Mouse (Mus musculus) intestine, postnatal 0 days (tissue): ENCODE data around the gene Abtb2. TPM values are rescaled to one million over a fixed set of nuclear protein-coding genes. Genes with fewer than 3 reads are reported as not detected.

Experiments
- ATAC-seq: fragments of 200-750 bp; cut with Nextera tagmentation; 2 replicates; pipeline ENCODE4 v1.8.0; 2017; ENCODE audit warnings: mild to moderate bottlenecking, moderate TSS enrichment, moderate library complexity
- H3K27ac ChIP-seq: fragments of 300-500 bp; sonication (generic); 2 replicates; pipeline ENCODE4 v1.5.1; 2014; ENCODE audit warnings: mild to moderate bottlenecking, low read depth, low read length, moderate library complexity
- H3K27me3 ChIP-seq: fragments of 300-500 bp; sonication (generic); replicated peaks from 2 replicates; pipeline ENCODE4 v1.6.1; 2014; ENCODE audit warnings: low read length, mixed read lengths; ENCODE audit not compliant: control insufficient read depth, insufficient read depth
- H3K36me3 ChIP-seq: fragments of 300-500 bp; sonication (generic); 2 replicates; pipeline ENCODE4 v1.6.1; 2014; ENCODE audit warnings: mild to moderate bottlenecking, moderate library complexity; ENCODE audit not compliant: control insufficient read depth, insufficient read depth
- H3K4me1 ChIP-seq: fragments of 300-500 bp; sonication (generic); replicated peaks from 2 replicates; pipeline ENCODE4 v1.6.1; 2014; ENCODE audit warnings: antibody characterized with exemption, low read length, mixed read lengths; ENCODE audit not compliant: control insufficient read depth, insufficient read depth
- H3K4me2 ChIP-seq: fragments of 300-500 bp; sonication (generic); replicated peaks from 2 replicates; pipeline ENCODE4 v1.6.1; 2014; ENCODE audit warnings: low read depth, mild to moderate bottlenecking, moderate library complexity
- H3K4me3 ChIP-seq: fragments of 300-500 bp; sonication (generic); 2 replicates; pipeline ENCODE4 v1.5.1; 2014; ENCODE audit warnings: low read depth, low read length
- H3K9ac ChIP-seq: fragments of 300-500 bp; sonication (generic); 2 replicates; pipeline ENCODE4 v1.6.1; 2014; ENCODE audit warnings: mild to moderate bottlenecking, low read depth, low read length
- H3K9me3 ChIP-seq: fragments of 300-500 bp; sonication (generic); 2 replicates; pipeline ENCODE4 v1.6.1; 2016; ENCODE audit warnings: mixed run types; ENCODE audit not compliant: control insufficient read depth
- CTCF ChIP-seq: sonication (generic); IDR thresholded peaks from 2 replicates; pipeline ENCODE4 v1.5.1; 2016; ENCODE audit warnings: low read depth, mild to moderate bottlenecking, control low read depth, antibody characterized with exemption, moderate library complexity
- WGBS: fragments of 180-500 bp; shearing (Covaris S2); extraction: QIAGEN DNeasy Blood & Tissue Kit; methylation state at CpG from one replicate; pipeline ENCODE4 v1.1.7; 2014; 5-methylcytosine and 5-hydroxymethylcytosine counted together
- polyA plus RNA-seq: library from polyadenylated mRNA; unstranded; fragments of >200 nt; fragmentation: Nextera tagmentation; extraction: Ambion mirVana; gene quantifications from 2 replicates; pipeline ENCODE4 v1.2.1, GENCODE M21; 2015

The Abtb2 gene
- polyA plus RNA-seq, 1 experiment from 2014 or later, result 3.8 TPM

DNA sequence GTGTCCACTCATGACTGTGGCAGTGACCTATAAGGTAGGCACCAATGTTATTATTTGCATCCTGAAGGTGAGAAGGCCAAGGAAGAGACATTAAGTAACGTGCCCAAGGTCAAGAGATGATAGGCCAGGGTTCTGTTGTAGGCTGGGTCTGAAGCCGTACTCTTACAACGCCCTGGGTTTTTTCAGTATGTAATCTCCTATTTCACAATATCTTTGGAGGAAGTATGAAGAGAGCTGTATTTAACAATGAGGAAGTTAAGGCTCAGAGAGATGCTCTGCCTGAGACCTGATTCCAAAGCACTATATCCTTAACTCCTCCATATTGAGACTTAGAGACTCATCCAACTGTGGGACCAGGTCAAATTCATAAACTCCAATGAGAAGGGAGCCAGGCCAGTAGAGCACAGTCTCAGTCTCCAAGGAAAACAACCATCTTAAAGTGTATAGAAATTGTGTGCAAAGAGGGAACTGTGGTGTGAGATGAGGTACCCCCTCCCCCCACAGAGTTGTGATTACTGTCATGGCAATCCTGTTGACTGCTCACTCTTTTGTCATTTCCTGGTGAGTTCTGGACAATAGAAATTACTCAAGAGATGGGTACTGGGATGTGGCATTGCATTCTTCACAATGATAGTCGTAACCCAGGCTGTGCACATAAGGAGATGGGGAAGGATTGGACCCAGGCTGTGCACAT, 39.8 kb downstream of the Abtb2 start:
- Histone ChIP-seq H3K27ac (no peak overlapping the region), H3K27me3 (no peaks in the 10 kb centered on the region), H3K9me3 (no peaks in the 10 kb centered on the region), H3K4me1 (peaks cover 5% of the 10 kb centered on the region; the same call in 1 of the 2 replicates), H3K36me3 (no peaks in the 10 kb centered on the region), H3K4me2 (no peak overlapping the region), H3K4me3 (no peak overlapping the region), H3K9ac (no peak overlapping the region)
- 50% methylated on average over 4 of the region's 4 CpGs for WGBS
- ATAC-seq, result peak; percentile 55
- no peak for TF ChIP-seq CTCF

DNA sequence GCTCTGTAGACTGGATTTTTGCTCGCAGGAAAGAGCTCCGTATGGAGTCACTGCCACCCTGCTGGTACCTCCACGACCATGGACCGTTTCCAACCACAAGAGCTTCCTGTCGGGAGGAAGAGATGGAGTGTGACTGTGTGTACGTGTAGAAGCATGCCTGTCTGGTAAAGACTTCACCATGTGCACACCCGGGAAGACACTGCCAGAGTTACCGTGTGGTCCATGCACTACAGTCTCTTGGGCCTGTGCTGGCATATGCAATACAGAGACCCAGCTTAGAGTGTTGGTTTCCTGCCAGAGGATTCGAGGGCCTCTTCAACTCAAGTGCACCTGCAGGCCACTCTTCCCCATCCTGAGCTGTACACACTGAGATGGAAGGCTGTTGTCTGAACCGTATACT, 41.8 kb downstream of the Abtb2 start:
- WGBS, result 82% methylated on average over 10 of the region's 10 CpGs
- no peak for ATAC-seq
- no peak overlapping the region for H3K9ac ChIP-seq
- no peaks in the 10 kb centered on the region for H3K36me3 ChIP-seq
- H3K27me3 ChIP-seq, result no peaks in the 10 kb centered on the region
- peaks cover 5% of the 10 kb centered on the region; the same call in 1 of the 2 replicates for H3K4me1 ChIP-seq
- no peak overlapping the region for H3K4me3 ChIP-seq
- H3K4me2 ChIP-seq, result no peak overlapping the region
- no peaks in the 10 kb centered on the region for H3K9me3 ChIP-seq
- no peak for TF ChIP-seq CTCF
- H3K27ac ChIP-seq, result no peak overlapping the region

DNA sequence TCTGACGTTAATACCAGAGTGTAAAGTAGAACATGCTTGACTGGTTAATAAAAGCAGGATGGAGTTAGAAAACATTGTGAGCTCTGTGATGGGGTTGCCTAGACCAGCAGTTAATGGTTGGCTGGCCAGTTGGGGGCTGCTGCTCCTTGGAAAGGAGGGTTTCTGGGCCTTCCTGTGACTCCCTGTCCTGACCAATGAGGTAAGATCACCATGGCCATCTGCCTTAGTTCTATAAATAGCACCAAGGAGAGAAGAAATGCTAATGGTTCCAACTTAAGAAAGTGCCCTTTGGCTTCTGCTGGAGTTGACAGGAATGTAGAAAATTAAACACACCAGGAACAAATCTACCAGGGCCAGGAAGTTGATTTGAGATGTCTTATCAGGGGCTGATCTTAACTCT, 42.8 kb downstream of the Abtb2 start:
- ATAC-seq, result no peak
- no peak for TF ChIP-seq CTCF
- H3K27me3 ChIP-seq, result no peaks in the 10 kb centered on the region
- no peak overlapping the region for H3K9ac ChIP-seq
- 58% methylated on average over 1 of the region's 1 CpGs for WGBS
- H3K4me2 ChIP-seq, result no peak overlapping the region
- H3K4me1 ChIP-seq, result peaks cover 5% of the 10 kb centered on the region; the same call in 1 of the 2 replicates
- H3K36me3 ChIP-seq, result no peaks in the 10 kb centered on the region
- H3K9me3 ChIP-seq, result no peaks in the 10 kb centered on the region
- H3K27ac ChIP-seq, result no peak overlapping the region
- no peak overlapping the region for H3K4me3 ChIP-seq

DNA sequence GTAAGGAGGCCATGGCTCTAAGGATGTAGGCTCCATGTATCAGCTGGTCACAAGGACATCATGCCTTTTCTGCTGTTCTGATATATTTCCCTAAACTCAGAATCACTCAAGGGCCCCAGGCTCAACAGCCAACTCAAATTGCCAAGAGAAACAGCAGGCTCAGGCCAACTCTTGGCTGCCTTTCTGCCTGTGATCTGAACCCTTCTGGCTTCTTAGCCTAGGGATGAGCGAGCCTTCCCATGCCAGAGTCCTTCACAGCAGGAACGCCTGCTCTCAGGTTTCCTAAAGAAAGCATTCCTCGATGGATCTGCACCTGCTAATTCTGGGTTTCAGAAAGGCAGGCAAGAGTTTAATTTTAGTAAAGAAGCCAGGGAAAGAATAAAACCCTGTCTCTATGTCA, 43.4 kb downstream of the Abtb2 start:
- H3K4me3 ChIP-seq, result no peak overlapping the region
- no peak for ATAC-seq
- no peaks in the 10 kb centered on the region for H3K36me3 ChIP-seq
- TF ChIP-seq CTCF, result no peak
- H3K27me3 ChIP-seq, result no peaks in the 10 kb centered on the region
- H3K4me1 ChIP-seq, result peaks cover 5% of the 10 kb centered on the region; the same call in 1 of the 2 replicates
- WGBS, result 75% methylated on average over 3 of the region's 3 CpGs
- H3K9me3 ChIP-seq, result no peaks in the 10 kb centered on the region
- no peak overlapping the region for H3K4me2 ChIP-seq
- no peak overlapping the region for H3K27ac ChIP-seq
- H3K9ac ChIP-seq, result no peak overlapping the region

DNA sequence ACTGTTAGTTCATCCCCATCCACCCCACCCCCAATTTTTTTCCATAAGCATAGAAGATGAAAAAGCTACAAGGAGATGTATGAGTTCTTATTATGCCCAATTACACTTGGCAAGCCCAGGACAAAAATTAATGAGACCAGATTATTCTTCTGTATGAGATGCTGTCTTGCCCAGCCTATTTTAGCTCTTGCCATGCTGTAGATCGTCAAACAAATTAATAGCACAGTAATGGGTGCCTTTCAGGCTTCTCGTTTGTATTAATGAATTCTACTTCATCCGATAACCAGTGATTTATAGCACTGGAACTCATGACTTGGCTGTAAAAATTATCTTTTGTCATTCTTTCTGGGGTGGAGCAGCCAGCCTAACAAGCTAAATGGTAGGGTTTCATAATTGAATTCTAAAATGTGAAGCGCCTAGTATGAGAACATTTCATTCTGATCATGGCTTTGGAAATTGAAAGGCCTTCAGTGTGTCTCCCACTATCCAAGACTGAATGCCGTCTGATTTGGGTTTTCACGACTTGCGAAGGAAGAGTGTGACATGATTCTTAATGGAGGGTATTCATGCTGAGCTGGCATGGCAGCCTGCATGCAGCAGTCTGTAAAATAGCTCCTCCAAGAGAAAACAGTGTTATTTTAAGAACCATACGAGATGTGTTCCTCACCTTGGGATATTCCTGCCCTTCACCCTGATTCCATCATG, 44.9 kb downstream of the Abtb2 start:
- Histone ChIP-seq H3K4me2 (no peak overlapping the region), H3K9ac (no peak overlapping the region), H3K27ac (no peak overlapping the region), H3K36me3 (no peaks in the 10 kb centered on the region), H3K27me3 (no peaks in the 10 kb centered on the region), H3K9me3 (no peaks in the 10 kb centered on the region), H3K4me3 (no peak overlapping the region), H3K4me1 (peaks cover 5% of the 10 kb centered on the region; the same call in 1 of the 2 replicates)
- TF ChIP-seq CTCF, result no peak
- WGBS, result 66% methylated on average over 8 of the region's 8 CpGs
- ATAC-seq, result no peak

DNA sequence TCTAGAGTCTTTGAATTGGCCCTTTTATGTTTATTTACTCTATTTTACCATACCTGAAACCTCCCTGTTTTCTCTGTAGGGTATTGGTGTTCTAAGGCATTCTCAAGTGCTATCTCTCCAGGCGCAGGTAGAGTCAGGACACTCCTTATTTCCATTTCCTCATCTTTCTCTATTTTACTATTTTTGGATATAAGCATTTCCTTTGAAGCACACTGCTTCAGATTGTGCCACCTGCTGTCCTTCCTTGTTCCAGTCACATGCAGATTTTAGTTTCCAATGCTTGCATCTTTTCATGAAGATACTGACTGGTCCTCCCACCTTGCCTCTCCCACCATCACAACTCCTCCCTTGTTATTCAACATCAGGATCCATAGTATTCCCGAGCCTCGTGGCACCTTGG, 47.8 kb downstream of the Abtb2 start:
- H3K27ac ChIP-seq, result no peak overlapping the region
- no peaks in the 10 kb centered on the region for H3K27me3 ChIP-seq
- no peak for ATAC-seq
- no peaks in the 10 kb centered on the region for H3K9me3 ChIP-seq
- no peak for TF ChIP-seq CTCF
- H3K4me2 ChIP-seq, result no peak overlapping the region
- H3K4me1 ChIP-seq, result peaks cover 5% of the 10 kb centered on the region; the same call in 1 of the 2 replicates
- H3K4me3 ChIP-seq, result no peak overlapping the region
- no peak overlapping the region for H3K9ac ChIP-seq
- H3K36me3 ChIP-seq, result no peaks in the 10 kb centered on the region
- 73% methylated on average over 3 of the region's 3 CpGs for WGBS
